Mouse (Mus musculus) neural tube, embryonic 10.5 days (tissue): ENCODE results near the gene Wscd1.
"Not testable (repeated sequence)": the region's sequence is repeated elsewhere in the genome, so short reads cannot be mapped to it uniquely, and the experiment has no call there.

ENCODE experiments used
- DNase-seq: peaks from one replicate; pipeline ENCODE4 v3.0.0-alpha.2; 2017; ENCODE audit warnings: low spot score; ENCODE audit errors: extremely low spot score

The Wscd1 gene

DNA sequence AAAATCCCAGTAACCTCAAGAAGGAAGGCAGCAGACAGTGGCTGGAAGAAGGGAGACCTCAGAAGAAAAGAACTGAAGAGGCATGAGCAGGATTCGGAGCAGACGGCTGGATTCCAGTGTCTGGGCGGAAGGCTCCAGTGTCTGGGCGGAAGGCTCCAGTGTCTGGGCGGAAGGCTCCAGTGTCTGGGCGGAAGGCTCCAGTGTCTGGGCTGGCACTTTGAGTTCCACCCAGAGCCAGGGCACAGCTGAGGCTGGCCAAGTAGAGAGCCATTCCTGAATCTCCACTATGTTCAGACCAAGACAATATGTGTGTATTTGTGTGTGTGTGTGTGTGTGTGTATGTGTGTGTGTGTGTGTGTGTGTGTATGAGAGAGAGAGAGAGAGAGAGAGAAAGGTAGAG is 71.8 kb downstream of the Wscd1 start:
- DNase-seq = not testable (repeated sequence)

DNA sequence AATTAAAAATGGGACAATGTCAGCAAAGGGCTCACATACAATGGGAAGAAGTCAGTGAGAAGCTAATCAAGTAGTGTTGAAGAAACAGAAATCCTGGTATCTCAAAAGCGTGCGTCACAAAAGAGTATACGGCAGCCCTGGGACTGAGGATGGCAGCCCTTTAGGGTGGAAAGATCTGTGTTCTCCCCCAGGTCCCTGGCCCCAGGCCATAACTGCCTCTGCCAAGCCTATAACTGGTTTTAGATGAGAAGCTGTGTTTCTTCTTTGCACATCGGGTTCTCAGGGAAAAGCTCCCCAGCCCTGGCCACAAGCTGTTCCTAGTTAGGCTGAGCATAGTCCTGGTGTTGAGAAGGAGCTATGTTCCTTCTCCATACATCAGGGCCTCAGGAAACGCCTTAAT is 72.3 kb downstream of the Wscd1 start:
- DNase-seq = no peak

DNA sequence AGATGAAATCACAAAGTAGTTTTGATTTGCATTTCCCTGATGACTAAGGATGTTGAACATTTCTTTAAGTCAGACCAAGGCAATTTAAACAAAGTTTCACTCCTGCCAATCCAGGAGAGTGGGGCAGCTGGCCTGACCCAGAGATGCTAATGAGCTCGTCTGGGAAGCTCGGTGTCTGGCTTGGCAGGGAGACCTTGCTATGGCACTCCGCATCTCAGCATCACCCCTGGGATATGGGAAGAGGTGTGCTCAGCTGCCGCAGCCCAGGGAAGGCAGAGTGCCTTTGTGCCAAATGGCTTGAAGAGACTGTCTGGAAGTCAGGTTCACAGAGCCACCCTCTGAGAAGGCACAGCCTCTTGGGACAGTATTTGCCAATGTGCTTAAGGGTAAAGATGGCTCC is 75.3 kb downstream of the Wscd1 start:
- no peak for DNase-seq
